Mouse (Mus musculus) right cerebral cortex, adult 2 months (tissue): Measurements from ENCODE around the gene Sit1.
A peak's percentile ranks its signal among the peaks of the same experiment; 100 is the strongest.

ENCODE experiments used
- DNase-seq, 2 experiments: peaks; one replicate each; pipeline ENCODE4 v3.0.0; 2021 to 2022; ENCODE audit warnings: low spot score in 2 of 2

Sit1 gene

GRCm38 (mm10) chr4:43470301-43470700 lies 13.2 kb downstream of the Sit1 start:
- DNase-seq = no peak

GRCm38 (mm10) chr4:43466872-43467271 lies 16.7 kb downstream of the Sit1 start:
- no peak for DNase-seq

GRCm38 (mm10) chr4:43465935-43466334 lies 17.6 kb downstream of the Sit1 start:
- no peak for DNase-seq

- no peak for DNase-seq
Observed at GRCm38 (mm10) chr4:43463102-43463501, 20.4 kb downstream of the Sit1 start.

DNA sequence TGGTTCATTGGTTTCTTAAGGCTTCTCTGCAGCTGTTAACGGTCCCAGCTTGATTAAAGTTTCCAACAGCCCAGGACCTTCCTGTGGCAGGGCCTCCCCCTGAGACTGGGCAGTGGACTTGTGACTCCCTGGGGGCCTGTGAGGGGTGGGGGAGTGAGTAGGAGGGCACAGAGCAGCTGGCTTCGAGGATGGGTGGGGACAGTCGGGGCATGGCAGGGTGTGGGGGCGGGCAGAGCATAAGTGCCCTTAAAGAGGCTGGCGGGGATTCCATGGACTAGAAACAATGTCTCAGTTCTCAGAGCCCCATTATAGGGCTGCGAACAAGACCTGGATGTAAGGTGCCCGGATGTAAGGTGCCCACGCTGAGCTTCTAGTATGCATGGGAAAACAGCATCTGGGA lies 26.4 kb downstream of the Sit1 start:
- no peak for DNase-seq

DNA sequence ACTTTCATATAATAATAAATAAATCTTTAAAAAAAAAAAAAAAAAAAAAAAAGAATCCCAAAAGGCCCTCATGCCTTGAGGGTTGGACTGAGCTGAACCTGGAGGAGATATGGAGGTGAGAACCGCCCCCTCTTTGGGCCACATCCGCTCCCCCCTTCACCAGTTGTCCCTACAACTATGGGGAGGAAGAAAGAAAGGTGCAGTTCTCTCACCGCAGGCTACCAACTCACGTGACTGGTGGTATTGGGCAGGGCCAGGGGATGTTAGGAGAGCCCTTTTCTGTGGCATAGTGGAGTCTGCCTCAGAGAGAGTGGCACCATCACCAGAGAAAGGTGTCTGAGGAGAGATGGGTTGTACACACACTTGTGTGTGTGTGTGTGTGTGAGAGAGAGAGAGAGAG lies 27.1 kb downstream of the Sit1 start:
- DNase-seq = no peak

GRCm38 (mm10) chr4:43454041-43454836 lies 29.3 kb downstream of the Sit1 start, which contains the start of gene Cd72:
Gene Cd72 (minus strand): TSS chr4:43454628.
- DNase-seq = no peak

- DNase-seq = no peak
Observed at GRCm38 (mm10) chr4:43453413-43453812, 30.1 kb downstream of the Sit1 start.

DNA sequence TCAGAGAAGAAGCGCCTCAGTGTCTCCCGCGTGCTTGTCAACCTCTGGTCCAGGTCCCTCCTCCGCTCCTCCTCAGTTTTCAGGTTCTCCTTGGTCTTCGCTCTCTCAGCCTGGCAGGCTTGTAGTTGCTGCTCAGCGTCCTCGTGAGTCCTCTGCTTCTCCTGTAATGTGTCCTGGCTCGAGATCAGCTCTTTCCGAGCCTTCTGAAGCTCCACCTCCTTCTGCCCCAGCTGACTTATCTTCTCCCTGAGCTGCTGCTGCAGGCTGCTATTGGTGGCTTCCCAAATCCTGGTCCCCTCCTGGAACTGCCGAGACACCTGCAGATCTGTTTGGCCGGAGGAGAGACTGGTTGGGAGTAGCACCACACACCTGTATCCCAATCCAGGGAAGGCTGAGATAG lies 31.2 kb downstream of the Sit1 start:
- DNase-seq = no peak

DNA sequence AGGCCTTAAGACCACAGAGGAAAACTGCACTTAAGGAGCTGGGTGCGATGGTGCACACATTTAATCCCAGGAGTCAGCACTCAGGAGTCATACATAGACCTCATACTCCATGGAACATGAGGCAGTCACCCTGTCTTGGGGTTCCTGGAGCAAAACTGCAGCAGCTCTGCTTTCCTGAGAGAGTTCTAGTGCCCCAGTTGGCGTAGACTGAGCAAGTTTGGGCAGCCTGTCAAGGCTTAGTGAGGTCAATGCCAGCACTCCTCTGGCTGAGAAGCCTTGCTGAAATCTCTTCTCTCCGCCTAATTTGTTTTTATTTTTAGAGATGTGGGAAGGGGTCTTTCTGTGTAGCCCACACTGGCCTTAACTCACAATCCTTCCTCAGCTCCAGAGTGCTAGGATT lies 35.0 kb downstream of the Sit1 start:
- peak in 1 of 2 experiments; percentile 9 for DNase-seq

DNA sequence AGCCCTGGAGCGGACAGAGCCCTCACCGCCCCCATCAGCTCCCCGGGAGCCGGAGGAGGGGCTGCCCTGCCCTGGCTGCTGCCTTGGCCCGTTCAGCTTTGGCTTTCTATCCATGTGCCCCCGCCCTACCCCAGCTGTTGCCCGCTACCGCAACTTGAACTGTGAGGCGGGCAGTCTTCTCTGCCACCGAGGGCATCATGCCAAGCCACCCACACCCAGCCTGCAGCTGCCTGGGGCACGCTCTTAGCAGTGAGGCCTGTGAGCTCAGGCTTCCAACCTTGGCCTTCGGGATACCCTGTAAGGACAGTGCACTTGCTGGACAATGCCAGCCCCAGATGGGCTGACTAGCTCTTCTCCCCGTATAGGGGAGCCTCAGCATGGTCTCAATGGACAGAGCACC lies 36.3 kb downstream of the Sit1 start:
- DNase-seq = no peak

DNA sequence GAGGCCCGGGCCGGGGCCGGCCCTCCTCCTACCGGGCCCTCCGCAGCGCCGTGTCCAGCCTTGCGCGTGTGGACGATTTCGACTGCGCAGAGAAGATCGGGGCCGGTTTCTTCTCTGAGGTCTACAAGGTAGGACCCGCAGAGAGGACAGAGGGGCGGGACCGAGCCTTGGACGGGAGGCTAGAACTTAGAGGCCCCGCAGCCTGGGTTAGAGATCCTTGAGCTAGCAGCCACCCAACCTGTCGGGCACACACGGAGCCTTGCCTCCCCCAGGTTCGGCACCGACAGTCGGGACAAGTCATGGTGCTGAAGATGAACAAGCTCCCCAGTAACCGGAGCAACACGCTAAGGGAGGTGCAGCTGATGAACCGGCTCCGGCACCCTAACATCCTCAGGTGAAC lies 40.0 kb downstream of the Sit1 start:
- no peak for DNase-seq

GRCm38 (mm10) chr4:43442456-43443361 lies 40.8 kb downstream of the Sit1 start:
- DNase-seq = peak; percentile 65 to 75

DNA sequence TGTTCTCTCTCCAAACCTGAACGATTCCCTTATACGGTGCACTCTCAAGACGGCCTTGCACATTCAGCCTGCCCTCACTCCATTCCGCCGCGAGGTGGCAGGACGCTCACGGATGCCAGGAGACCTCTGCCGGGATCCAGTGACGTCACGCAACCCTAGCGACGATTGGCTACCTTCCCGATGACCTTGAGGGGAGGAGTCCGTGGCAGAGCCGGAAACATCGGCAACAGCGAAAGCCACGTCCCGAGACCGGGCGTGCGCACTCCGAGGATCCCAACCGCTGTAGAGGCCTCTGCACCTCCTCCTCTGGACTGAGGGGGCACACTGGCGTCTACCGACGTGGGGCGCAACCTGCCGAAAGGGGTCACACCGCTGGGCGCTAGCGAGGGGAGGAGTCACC lies 41.5 kb downstream of the Sit1 start:
- peak; percentile 100 for DNase-seq

DNA sequence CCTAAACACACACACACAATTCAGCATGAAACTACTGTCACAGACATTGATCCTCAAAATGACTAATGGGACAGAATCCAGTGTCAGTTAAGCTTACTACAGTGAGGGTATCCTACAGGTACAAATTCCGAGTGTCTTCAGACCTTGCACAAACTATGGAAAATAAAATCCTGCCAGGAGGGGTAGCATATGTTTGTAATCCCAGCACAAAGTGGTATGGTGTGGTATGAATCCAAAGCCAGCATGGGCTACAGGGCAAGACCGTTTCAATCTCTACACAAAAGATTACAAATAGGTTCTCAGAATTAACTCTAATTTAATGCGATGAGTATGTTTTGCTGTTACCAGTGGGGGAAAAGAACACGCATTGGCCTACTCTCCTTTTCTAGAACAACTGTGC lies 41.9 kb downstream of the Sit1 start, which contains the start of gene Tesk1:
TSS of gene Tesk1 (plus strand) at position 301 of the 400 bp plus-strand sequence.
- DNase-seq = no peak

GRCm38 (mm10) chr4:43432832-43433231 lies 50.7 kb downstream of the Sit1 start:
- no peak for DNase-seq
